Mouse (Mus musculus) CD4-positive, CD25-positive, alpha-beta regulatory T cell, adult 4 months (primary cell): Measurements from ENCODE around the gene Samd1. TPM values are rescaled to one million over a fixed set of nuclear protein-coding genes. Genes with fewer than 3 reads are reported as not detected.

Source experiments
- ATAC-seq: one replicate; pipeline ENCODE4 v1.8.0; 2017
- polyA plus RNA-seq, 2 experiments: library from polyadenylated mRNA; unstranded; fragments of 100-300 nt; shearing (Covaris generic); gene quantifications; one replicate each; pipeline ENCODE4 v1.2.1; 2017

Samd1 gene
- polyA plus RNA-seq, 2 experiments from 2014 or later, result 5.9 to 6.3 TPM

DNA sequence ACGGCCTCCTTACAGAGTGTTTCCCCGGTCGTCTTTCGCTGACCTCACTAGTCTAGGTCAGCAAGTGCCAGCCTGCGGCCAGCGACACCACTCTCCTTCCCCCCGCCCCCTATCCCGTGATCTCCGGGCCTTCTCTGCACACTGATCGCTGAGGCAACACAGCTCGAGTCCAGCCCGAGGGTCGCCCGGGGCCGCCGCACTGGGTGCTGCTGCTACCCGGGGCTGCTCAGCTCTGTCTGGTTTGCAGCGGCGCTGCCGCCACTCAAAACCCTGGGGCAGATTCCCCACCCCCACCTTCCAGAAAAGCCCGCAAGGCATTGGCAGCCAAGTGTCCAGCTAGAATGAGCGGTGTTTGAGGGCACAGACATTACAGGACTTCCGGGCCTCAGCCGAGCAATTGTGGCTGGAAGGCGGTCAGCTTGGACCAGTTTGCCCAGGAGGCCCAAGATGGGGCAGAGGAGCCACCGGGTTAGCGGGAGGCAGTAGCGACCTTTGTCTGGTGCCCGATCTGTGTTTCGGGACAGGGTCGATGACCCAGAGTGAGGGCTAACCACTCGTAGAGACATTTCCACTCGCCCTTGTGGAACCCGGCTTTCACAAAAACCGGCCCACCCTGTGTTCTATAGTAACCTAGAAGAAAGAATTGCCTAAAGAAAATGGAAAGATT, 15.2 kb downstream of the Samd1 start:
- no peak for ATAC-seq

DNA sequence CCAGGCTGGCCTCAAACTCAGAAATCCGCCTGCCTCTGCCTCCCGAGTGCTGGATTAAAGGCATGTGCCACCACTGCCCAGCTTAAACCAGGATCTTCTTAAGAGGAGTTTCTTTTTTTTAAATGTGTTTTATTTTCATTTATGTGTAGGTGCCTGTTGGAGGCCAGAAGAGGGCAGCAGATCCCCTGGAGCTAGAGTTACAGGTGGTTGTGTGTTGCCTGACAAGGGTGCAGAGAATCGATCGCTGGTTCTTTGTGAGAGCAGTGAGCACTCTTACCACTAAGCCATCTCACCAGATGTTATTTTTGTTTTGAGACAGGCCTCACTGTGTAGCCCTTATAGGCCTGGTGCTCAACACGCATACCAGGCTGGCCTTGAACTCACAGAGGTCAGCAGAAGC, 18.4 kb downstream of the Samd1 start:
- ATAC-seq, result no peak

DNA sequence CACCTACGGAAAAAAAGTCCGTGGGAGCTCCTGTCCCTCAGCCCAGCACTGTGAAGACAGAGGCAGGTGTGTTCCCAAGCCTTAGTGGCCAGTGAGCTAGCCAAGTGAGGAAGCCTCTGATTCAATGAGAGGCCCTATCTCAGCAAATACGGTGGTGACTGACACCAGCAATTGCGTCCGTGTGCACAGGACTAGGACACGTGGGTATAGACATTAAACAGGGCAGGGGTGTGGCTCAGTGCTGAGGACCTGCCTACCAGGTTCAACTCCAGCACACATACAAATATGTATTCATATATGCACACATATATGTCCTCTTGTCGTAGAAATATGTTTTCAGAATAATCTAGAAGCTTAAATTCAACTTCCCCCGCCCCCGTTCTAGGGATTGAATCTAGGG, 22.3 kb downstream of the Samd1 start:
- ATAC-seq, result peak; percentile 36

DNA sequence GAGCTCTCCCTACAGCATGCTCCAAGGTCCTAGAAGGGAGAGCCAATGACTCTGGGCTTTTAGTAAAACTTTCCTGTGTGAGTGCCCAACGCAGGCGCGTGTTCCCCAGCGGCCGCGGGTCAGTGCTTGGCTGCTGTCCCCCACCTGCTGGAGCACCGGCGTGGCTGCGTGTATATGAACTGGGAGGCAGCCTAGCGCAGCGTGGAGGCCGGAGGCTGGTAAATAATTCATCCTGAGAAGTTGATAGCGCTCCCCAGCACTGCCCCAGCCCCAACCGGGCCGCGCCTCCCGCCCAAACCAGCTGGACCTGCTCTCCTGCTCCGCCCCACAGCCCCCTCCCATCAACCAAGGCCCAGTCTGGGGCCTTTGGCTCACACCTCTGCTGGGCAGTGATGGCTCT, 23.6 kb downstream of the Samd1 start, which contains the start of gene Palm3:
Gene Palm3, plus strand, starts transcription at position 376 of the 400 bp plus-strand sequence.
- ATAC-seq, result no peak

DNA sequence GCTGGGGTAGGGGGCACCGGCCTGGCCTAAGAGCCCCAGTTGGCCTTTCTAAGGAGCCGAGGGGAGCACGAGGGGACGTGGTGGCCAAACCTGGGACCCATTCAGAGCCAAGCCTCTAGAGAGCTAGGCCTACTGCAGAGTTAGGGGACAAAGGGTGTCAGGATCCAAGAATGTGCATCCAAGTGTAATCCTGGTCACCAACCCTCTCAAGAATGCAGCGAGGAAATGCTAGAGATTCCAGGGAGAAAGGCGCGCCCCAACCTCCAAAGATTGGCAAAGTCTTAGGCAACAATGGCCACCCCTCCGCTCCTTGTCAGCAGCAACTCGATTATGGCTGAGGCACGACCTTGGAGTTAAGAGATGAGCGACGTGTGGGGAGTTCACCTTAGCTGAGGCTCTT, 24.1 kb downstream of the Samd1 start:
- no peak for ATAC-seq

DNA sequence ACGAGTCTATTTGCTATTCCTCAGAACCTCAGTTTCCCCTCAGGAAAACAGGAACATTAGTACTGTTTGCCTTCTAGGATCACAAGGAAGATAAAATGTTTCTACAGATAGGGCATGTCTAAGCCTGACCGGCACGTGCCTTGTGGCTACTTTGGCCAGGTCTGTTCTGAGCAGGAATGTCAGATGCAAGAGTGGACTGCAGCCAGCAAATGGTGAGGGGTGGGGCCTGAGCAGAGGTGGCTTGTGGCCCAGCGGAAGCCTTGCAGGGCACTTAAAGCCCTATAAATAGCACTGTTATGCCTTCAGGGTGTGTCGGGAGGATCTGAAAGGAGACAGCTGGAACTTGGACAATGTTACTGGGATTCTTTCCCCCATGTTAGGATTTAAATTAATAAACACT, 25.6 kb downstream of the Samd1 start:
- no peak for ATAC-seq

DNA sequence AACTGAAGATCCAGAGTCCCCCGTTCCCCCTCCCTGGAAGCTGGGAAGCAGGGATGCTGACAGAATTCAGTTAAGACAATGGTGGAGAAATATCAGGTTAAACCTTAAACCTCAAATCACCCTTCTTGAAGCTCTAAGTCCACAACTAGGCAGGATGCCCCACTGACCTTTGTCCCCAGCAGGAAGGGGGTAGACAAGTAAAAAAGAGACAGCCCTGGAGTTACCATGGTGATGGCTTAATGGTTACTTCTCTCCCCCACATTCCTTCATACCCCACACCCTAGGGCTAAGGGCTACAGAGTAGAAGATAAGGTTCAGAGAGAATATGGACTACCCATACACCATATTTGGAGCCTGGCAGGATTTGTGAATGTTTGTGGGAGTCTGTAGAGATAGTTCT, 26.2 kb downstream of the Samd1 start:
- no peak for ATAC-seq

DNA sequence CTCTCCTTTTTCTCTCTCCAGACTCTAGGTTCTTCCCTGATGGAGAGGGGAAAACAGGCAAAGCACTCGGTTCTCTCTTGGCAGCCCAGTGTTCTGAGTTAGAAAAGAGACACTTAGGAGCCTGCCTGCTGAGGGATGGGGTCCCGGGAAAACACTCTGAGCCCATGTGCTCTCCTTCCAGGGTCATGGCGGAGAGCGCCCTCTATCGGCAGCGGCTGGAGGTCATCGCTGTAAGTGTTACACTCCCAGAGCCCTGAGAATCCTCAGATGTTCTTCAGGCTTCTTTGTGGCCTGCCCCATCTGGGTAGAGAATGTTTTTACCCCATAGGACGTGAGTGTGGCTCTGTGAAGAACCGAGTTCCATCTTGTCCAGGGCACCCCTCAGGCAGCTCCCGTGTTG, 26.7 kb downstream of the Samd1 start:
- no peak for ATAC-seq

DNA sequence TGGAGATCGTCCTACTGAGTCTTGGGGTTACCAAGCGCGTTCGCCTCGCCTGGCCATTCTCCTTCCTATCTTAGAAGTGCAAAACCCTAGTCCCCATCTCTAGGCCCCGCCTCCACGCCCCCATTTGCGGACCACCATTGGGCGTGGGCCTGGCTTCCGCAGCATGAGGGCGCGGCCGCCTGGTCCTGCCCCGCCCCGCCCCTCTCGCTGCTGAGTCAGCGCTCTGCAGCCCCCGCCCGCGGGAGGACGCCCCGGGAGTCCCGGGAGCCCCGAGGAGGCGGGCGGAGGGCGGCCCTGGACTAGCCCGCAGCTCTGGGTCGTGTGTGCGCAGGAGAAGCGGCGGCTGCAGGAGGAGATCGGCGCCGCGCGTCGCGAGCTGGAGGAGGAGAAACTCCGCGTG, 28.4 kb downstream of the Samd1 start:
- ATAC-seq, result peak; percentile 42

DNA sequence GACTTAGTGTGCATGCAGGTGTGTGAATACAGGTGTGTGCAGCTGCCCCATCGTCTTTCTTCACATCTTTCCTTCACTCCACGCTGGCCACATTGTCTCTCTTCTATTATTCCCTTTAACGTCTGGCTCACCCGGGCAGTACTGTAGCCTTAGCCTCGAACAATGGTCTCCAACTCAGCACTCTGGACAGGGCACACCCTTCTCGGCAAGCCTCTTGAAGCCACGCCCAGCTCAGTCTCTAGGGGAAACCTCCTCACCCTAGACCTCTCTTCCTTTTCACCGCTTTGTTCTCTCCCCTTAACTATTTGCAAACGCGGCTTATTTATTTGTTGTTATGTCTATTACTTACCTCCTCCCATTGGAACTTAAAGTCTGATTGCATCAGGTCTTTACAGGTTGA, 30.0 kb downstream of the Samd1 start:
- ATAC-seq, result peak; percentile 43

DNA sequence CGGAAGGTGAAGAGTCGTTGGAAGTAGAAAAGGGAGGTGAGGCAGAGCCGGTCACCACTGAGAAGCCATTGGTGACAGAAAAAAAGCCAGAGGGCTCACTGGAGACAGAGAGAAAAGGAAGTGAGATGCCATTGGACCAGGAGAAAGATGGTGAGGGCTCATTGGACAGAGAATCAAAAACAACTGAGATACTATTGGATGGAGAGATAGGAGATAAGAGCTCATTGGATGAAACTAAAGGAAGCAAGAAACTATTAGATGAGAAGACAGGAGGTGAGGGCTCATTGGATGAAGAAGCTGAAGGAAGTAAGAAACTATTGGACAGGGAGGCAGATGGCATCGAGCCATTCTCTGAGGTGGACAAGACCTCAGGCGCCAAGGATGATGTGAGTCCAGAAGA, 31.8 kb downstream of the Samd1 start:
- ATAC-seq, result no peak

DNA sequence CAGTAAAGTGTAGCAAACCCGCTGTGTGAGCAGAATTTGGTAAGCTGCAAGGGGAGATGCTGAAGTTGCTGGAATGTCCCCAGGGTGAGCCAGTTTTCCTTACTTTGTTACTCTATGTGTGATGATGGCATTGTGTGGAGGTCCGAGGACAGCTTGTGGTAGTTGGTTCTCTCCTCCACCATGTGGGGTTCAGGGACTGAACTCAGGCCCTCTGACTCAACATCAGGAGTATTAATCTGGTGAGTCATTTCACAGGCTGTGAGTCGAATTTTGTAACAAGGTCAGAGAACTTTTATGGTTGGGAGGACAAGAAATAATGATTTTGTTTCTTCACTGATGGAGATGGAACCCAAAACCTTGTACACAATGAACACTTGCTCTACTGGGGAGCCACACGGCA, 35.3 kb downstream of the Samd1 start:
- ATAC-seq, result no peak

DNA sequence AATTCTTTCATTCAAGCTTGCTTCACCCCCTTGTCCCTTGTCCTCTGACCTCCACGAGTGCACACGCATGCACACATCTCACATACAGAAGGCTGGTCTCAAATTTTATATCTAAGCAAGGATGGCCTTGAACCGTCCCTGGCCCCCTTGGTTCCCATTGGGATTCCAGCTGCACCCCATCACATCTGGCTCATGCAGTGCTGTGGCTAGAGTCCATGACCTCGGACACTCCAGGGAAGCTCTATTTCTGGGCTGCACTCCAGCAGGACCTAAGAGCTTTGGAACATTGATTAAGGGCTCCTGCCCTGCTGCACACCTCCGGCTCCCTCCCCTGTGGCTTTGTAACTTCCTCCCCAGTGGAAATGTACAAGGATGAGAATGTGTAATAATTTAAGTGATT, 40.5 kb downstream of the Samd1 start:
- no peak for ATAC-seq

DNA sequence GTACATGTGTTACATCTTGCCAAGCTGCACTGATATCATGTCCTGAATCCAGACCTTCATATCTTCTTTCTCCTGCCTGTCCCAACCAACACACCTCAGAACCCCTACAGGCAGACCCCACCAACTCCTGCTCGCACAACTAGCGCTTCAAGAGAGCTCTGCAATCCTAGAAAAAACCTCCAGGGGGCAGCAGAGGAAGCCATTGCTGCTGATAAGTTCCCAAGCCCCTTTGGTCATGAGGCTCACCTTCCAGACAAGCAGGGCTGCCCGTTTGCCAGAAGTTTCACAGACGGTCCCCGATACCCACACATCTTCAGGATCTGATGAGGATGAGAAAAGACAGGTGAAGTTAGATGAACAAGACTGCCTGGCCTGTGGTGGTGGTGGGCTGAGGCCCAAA, 41.6 kb downstream of the Samd1 start:
- ATAC-seq, result no peak

DNA sequence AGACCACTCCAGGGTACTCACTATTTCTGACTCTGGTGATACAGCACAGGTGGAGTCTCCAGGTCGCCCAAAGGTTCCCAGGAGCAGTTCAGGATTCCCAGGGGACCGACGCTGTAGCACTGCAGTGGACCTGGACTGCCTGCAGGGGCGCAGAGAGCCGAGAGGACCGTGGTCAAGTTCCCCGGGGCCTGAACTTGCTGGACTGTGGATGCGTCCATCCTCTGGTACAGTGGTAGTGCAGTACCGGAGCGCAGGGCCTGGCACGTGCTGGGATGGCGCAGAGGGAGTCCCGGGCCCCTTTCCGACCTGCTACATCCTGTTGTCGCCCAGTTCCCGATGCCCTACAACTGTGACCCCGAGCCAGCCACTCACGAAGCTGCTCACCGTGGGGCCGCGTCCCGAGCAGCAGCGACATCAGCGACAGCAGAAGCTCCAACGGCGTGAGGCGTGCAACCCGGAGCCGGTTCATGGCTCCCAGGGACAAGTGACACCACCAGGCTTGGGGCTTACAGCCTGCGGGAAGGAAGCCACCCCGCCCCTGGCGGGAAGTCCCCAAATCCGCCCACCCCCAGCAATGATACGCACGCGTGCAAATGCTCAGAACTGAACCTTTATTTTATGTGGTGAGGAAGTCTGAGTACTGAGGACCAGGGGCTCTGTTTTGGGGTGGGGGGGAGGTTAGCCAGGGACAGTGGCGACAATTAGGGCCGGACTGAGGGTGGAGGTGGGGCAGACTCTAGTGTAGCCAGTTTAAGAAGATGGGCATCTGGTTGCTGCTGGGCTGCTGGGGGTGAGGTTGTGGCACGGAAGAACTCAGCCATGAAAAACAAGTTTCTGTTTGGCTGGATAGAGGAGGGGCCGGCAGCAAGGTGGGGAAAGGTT, 44.8 kb downstream of the Samd1 start, which contains the start of gene Il27ra:
Gene Il27ra, minus strand, starts transcription at position 524 of the 882 bp plus-strand sequence.
- ATAC-seq, result peak; percentile 87

DNA sequence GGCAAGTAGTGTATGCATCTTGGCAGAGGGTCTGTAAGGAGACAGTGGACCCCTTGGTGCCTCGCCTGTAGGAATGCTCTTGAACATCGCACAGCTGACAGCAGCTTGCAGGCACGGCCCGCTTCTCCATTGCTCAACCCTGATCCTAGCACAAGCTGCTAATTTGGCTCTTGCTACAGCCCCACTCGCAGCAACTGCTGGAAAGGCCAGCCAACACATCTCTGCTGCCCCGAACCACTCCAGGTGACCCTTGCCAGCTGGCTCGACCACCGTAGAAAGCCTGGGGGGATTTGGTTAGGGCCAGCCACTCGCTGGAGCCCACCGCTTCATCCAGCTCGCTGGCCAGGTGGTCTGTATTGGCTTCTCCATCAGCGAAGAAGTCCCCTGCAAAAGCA, 45.5 kb downstream of the Samd1 start:
- ATAC-seq, result no peak

DNA sequence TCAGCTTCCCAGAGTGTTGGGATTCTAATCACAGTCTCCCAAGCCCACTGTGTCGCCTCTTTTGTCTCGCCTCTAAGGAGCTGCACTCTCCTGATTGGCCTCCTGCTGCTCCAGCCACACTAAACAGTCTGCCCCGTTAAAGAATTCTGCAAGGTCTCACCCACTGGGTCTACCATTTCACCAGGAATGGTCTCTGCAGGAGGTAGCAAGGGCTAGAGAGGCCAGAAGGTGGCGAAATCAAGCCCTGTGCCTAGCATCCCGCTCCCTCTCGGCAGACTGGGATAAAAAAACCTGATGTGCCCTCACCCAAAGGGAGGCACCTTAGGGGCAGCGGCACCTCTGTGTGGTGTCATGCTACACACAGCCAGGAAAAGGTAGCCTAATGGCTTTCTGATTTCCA, 46.6 kb downstream of the Samd1 start:
- no peak for ATAC-seq

DNA sequence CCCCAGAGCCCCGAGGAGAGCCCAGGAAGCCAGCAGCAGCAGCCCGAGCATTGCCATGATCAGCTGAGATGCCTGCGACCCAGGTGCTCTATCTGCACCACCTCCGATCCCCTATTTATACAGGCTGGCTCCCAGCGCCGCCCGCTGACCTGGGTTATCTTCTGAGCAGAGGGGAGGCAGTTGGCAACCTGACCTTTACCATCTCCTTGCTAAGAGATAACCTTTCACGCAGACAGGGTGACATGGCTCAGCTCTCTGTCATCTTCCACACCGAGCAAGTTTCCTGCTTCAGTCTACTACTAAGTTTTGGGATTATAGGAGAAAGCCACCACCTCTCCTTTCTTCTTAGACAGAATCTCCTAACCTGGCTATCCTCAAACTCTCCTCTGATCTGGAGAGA, 47.4 kb downstream of the Samd1 start, which contains the start of gene Rln3:
Gene Rln3, minus strand, starts transcription at position 101 of the 400 bp plus-strand sequence.
- no peak for ATAC-seq

DNA sequence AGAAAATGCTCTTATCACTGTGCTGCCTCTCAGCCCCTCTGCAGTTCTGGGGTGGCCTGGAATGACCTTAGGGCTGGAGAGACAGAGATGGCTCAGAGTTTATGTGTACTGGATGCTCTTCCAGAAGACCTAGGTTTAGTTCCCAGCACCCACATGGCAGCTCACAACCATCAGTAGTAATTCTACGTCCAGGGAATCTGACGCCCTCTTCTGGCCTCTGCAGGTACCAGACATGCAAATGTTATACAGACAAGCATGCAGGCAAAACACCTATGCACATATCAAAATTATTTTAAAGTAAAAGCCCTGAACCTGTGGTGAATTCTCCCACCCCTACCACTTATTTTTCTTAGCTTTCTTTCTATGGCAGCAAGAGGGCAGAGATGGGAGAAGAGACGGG, 49.0 kb downstream of the Samd1 start:
- ATAC-seq, result no peak

DNA sequence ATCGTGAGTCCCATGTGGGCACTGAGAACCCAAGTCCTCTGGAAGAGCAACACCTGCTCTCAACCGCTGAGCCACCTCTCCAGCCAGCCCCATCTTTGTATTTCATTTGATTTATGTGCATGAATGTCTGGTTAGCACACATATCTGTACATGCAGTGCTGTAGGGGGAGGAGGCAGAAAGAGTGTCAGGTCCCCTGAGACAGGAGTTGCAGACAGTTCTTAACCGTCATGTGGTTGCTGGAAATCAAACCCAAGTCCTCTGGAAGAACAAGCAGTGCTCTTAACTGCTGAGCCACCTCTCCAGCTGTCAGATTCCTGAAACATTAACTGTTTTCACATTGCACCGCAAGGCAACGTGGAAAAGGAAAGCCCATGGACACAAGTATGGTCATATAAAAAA, 50.7 kb downstream of the Samd1 start:
- no peak for ATAC-seq
